Mouse (Mus musculus) bone marrow macrophage, adult 2 months (primary cell): ENCODE data around the gene Gm42517.

Experiments
- CTCF ChIP-seq: IDR thresholded peaks from 2 replicates; pipeline ENCODE4 v1.5.1; 2012; ENCODE audit warnings: low read depth, mild to moderate bottlenecking, low read length, moderate library complexity
- POLR2A ChIP-seq: IDR thresholded peaks from 2 replicates; pipeline ENCODE4 v1.6.1; 2012; ENCODE audit warnings: mild to moderate bottlenecking, low read depth, low read length, borderline replicate concordance

DNA sequence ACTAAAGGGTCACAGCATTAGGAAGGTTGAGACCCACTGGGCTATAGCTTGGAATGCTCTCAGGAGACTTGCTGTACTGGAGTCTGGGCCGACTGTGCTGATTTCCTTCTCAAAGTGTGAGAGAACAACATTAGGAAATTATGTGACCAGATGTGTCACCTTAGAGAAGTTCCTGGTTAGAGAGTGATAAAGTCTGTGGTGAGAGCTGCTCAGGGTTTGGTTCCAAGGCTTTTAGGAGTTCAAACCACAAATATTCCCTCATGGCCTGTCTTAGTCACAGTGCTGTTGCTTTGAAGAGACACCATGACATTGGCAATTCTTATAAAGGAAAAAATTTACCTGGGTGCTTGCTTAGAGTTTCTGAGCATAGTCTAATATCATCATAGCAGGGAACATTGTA, 8.3 kb upstream of the Gm42517 start:
- TF ChIP-seq POLR2A: no peak
- no peak for TF ChIP-seq CTCF
